Mouse (Mus musculus) liver, adult 2 months (tissue): ENCODE results near the gene Lama4. TPM values are rescaled to one million over a fixed set of nuclear protein-coding genes. Genes with fewer than 3 reads are reported as not detected.

ENCODE experiments used
- DNase-seq: peaks from one replicate; pipeline ENCODE4 v3.0.0-alpha.2; 2011; ENCODE audit warnings: low read depth, low spot score; ENCODE audit errors: extremely low read depth
- H3K27ac ChIP-seq: fragments of 200-500 bp; replicated peaks from 2 replicates; pipeline ENCODE4 v1.5.1; 2012; ENCODE audit warnings: low read depth, mild to moderate bottlenecking, control low read depth, inconsistent platforms, low read length; ENCODE audit not compliant: insufficient read depth
- H3K27me3 ChIP-seq: fragments of 200-500 bp; 2 replicates; pipeline ENCODE4 v1.6.1; 2012; ENCODE audit warnings: mild to moderate bottlenecking, moderate library complexity, low read length, inconsistent platforms; ENCODE audit not compliant: control insufficient read depth, insufficient read depth
- H3K36me3 ChIP-seq: fragments of 200-500 bp; 2 replicates; pipeline ENCODE4 v1.6.1; 2012; ENCODE audit warnings: low read length, inconsistent platforms; ENCODE audit not compliant: control insufficient read depth, insufficient read depth
- H3K4me1 ChIP-seq: fragments of 200-500 bp; 2 replicates; pipeline ENCODE4 v1.6.1; 2011; ENCODE audit warnings: low read length; ENCODE audit not compliant: control insufficient read depth, insufficient read depth
- H3K4me3 ChIP-seq: fragments of 200-500 bp; 2 replicates; pipeline ENCODE4 v1.5.1; 2011; ENCODE audit warnings: low read depth, mild to moderate bottlenecking, control low read depth, low read length, moderate library complexity; ENCODE audit not compliant: insufficient read depth
- H3K79me2 ChIP-seq: fragments of 200-500 bp; 2 replicates; pipeline ENCODE4 v1.6.1; 2012; ENCODE audit warnings: inconsistent platforms, mild to moderate bottlenecking, low read length, moderate library complexity; ENCODE audit not compliant: control insufficient read depth, insufficient read depth
- H3K9ac ChIP-seq: fragments of 200-500 bp; 2 replicates; pipeline ENCODE4 v1.6.1; 2012; ENCODE audit warnings: low read depth, mild to moderate bottlenecking, control low read depth, inconsistent platforms, low read length
- CTCF ChIP-seq: fragments of 200-500 bp; IDR thresholded peaks from 2 replicates; pipeline ENCODE4 v1.5.1; 2011; ENCODE audit warnings: low read depth, low read length, control low read depth
- POLR2A ChIP-seq: fragments of 200-500 bp; IDR thresholded peaks from 2 replicates; pipeline ENCODE4 v1.6.1; 2011; ENCODE audit warnings: low read length, control low read depth; ENCODE audit not compliant: insufficient read depth; ENCODE audit errors: extremely low read depth
- WGBS: fragments of 180-500 bp; shearing (Covaris S2); methylation state at CpG from one replicate; pipeline ENCODE4 v1.1.7; 2018; 5-methylcytosine and 5-hydroxymethylcytosine counted together
- polyA plus RNA-seq: library from polyadenylated mRNA; depleted of rRNA; stranded (reverse); fragments of >200 nt; gene quantifications from 2 replicates; pipeline ENCODE4 v1.2.3, GENCODE M21; 2012
- total RNA-seq: library from RNA; depleted of rRNA; stranded (reverse); fragments of >200 nt; gene quantifications from 2 replicates; pipeline ENCODE4 v1.2.3, GENCODE M21; 2014

The Lama4 gene
- total and polyA plus RNA-seq, 2 experiments = 1.6 to 6.7 TPM

DNA sequence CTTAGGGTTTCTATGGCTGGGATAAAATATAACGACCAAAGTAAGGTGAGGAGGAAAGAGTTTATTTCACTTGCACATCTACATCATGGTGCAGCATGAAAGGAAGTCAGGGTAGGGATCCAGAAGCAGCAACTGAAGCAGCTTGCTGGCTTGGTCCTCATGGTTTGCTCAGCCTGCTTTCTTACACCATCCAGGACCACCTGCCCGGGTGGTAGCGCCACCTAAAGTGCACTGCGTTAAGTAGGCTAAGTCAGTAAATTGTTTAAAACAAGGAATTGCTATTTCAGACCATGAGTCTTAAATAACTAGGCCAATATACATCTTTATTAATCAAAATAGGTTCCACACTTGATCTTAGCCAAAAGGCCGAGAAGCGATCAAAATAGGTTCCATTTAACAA lies 173.4 kb downstream of the Lama4 start:
- H3K36me3 ChIP-seq = 0 out of 2 replicates have a peak, but pooled peaks cover 1% of the 10 kb centered on the region
- no peak overlapping the region for H3K27ac ChIP-seq
- no peaks in the 10 kb centered on the region for H3K4me1 ChIP-seq
- no peaks in the 10 kb centered on the region for H3K79me2 ChIP-seq
- no peak overlapping the region for H3K4me3 ChIP-seq
- H3K27me3 ChIP-seq = no peaks in the 10 kb centered on the region
- H3K9ac ChIP-seq = no peak overlapping the region
- no peak for TF ChIP-seq CTCF
- no peak for TF ChIP-seq POLR2A
- no peak for DNase-seq
- WGBS = 88% methylated on average over 6 of the region's 6 CpGs

DNA sequence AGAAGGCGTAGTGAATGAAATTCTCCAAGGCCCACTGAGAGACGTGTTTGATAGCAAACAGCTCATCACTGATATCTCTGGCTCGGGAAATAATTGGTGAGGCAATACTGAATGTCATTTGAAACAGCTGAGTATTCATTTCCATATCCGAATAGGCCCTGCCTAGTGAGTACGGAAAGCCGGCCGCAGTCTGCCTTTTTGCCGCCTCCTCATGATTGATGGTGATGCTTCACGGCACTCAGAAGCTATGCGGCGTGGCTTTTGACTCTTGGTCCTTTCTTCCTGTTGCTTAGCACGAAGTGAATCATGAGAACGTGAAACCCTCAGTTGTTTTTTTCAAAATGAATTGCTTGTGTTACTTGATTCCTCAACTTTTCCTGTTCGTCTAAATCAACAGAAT lies 175.5 kb downstream of the Lama4 start:
- 0 out of 2 replicates have a peak, but pooled peaks cover 1% of the 10 kb centered on the region for H3K36me3 ChIP-seq
- 94% methylated on average over 14 of the region's 14 CpGs for WGBS
- no peak for DNase-seq

DNA sequence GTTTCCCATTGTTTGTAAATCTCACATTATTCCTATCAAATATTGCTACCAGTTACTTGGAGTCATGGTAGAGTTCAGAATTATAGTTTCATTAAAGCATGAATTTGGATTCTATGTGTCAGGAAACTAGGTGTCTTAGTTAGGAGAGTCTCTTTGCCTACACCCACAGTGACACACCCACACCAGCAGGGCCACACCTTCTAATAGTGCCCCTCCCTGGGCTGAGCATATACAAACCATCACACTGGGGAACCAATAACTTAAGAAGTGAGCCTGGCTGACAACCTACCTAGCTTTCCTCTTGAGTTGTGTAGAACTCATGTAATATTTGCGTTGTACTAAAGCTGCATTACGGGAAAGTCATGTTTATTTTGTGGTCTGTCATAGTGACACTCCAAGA lies 176.1 kb downstream of the Lama4 start:
- no peak overlapping the region for H3K27ac ChIP-seq
- no peaks in the 10 kb centered on the region for H3K27me3 ChIP-seq
- no peaks in the 10 kb centered on the region for H3K4me1 ChIP-seq
- H3K9ac ChIP-seq = no peak overlapping the region
- DNase-seq = no peak
- WGBS = 98% methylated on average over 2 of the region's 2 CpGs
- TF ChIP-seq POLR2A (no peak), CTCF (no peak)
- H3K4me3 ChIP-seq = no peak overlapping the region
- H3K79me2 ChIP-seq = no peaks in the 10 kb centered on the region
- H3K36me3 ChIP-seq = 0 out of 2 replicates have a peak, but pooled peaks cover 1% of the 10 kb centered on the region

More for the DNA sequence above, 175.5 kb downstream of the Lama4 start:
- TF ChIP-seq CTCF (no peak), POLR2A (no peak)
- Histone ChIP-seq H3K4me3 (no peak overlapping the region), H3K79me2 (no peaks in the 10 kb centered on the region), H3K4me1 (no peaks in the 10 kb centered on the region), H3K27me3 (no peaks in the 10 kb centered on the region), H3K9ac (no peak overlapping the region), H3K27ac (no peak overlapping the region)

DNA sequence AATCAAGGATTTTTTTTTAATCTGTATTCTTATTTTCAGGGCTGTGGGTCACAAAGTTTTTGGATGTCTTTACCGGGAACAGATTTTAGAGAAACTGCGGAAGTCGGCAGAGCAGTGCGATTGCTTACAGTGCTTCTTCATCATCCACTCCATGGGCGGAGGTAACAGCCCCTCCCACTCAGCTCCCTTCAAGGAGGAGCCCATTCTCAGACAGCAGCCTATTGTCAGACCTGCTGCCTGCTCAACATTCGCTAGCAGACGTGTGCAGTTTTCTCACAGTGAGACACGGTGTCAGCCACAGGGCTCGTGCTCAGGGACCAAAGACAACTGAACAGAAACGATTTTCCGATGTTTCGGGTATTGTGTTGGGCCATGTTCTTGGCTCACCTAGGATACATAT lies 176.9 kb downstream of the Lama4 start:
- WGBS = 96% methylated on average over 12 of the region's 12 CpGs
- DNase-seq = no peak
- TF ChIP-seq POLR2A (no peak), CTCF (no peak)
- no peak overlapping the region for H3K4me3 ChIP-seq
- H3K27ac ChIP-seq = no peak overlapping the region
- no peaks in the 10 kb centered on the region for H3K27me3 ChIP-seq
- H3K79me2 ChIP-seq = no peaks in the 10 kb centered on the region
- no peak overlapping the region for H3K9ac ChIP-seq
- 0 out of 2 replicates have a peak, but pooled peaks cover 1% of the 10 kb centered on the region for H3K36me3 ChIP-seq
- no peaks in the 10 kb centered on the region for H3K4me1 ChIP-seq

DNA sequence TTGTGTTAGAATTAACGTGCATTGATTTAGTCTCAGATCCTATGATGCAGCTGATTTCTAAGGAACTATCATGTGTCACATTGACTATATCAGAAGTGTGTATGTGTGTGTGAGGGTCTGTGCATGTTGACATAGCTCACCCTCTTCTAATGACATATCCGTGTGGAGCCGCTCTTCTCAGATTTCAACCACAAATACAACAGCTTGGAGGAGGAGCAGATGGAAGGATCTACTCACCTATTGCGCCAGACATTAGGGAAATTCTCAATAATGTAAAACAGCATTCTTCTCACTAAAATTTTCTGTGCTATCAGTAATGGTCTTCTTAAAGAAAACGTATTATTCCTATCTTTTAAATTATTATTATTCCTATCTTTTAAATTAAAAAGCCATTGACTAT lies 191.4 kb downstream of the Lama4 start:
- Histone ChIP-seq H3K79me2 (no peaks in the 10 kb centered on the region), H3K9ac (no peak overlapping the region), H3K36me3 (no peaks in the 10 kb centered on the region), H3K27me3 (no peaks in the 10 kb centered on the region), H3K27ac (no peak overlapping the region), H3K4me1 (no peaks in the 10 kb centered on the region), H3K4me3 (no peak overlapping the region)
- no peak for TF ChIP-seq POLR2A
- no peak for TF ChIP-seq CTCF
- 88% methylated on average over 5 of the region's 5 CpGs for WGBS
- DNase-seq = no peak

DNA sequence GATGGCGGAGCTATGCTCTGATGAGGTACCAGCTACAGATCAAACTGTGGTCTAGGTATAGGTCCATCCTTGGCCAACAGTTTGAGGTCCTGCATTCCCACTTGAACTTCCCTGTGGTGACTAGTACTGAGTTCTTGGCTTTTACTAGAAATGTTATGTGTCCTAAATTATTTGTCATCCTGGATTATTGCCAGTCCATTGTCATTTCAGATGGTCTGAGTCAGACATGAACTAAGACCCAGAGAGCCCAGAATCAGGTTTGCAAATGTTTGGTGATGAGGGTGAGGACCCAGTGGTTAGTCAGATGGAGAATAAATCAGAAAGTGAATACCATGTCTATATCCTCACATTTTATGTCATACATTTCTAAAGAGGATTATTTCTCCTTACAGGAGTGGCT lies 192.0 kb downstream of the Lama4 start:
- H3K4me1 ChIP-seq = no peaks in the 10 kb centered on the region
- DNase-seq = no peak
- H3K36me3 ChIP-seq = no peaks in the 10 kb centered on the region
- WGBS = 91% methylated on average over 1 of the region's 1 CpGs
- no peak overlapping the region for H3K4me3 ChIP-seq
- H3K9ac ChIP-seq = no peak overlapping the region
- H3K79me2 ChIP-seq = no peaks in the 10 kb centered on the region
- H3K27ac ChIP-seq = no peak overlapping the region
- no peak for TF ChIP-seq POLR2A
- no peaks in the 10 kb centered on the region for H3K27me3 ChIP-seq
